Mouse (Mus musculus): ENCODE data around the gene Olfm3.

GRCm38 (mm10) chr3:114904633-114905423, 950 bp downstream of the Olfm3 start:
- no peak for TF ChIP-seq FLI1 (IDR thresholded peaks at IDR 0.05; ENCODE audit: low read length)
- TF ChIP-seq GATA1 (IDR thresholded peaks at IDR 0.05; ENCODE audit: borderline replicate concordance, low read length) = no peak
